Mouse (Mus musculus) heart, postnatal 0 days (tissue): Measurements from ENCODE around the gene Rpsa. TPM values are rescaled to one million over a fixed set of nuclear protein-coding genes. Genes with fewer than 3 reads are reported as not detected.

Source experiments
- ATAC-seq: fragments of 200-750 bp; cut with Nextera tagmentation; 2 replicates; pipeline ENCODE4 v1.8.0; 2017; ENCODE audit warnings: low read depth, moderate number of reproducible peaks, moderate library complexity; ENCODE audit not compliant: insufficient read depth
- DNase-seq: peaks from one replicate; pipeline ENCODE4 v3.0.0-alpha.2; 2016; ENCODE audit warnings: low spot score
- H3K27ac ChIP-seq: fragments of 300-500 bp; sonication (generic); 2 replicates; pipeline ENCODE4 v1.5.1; 2014; ENCODE audit warnings: low read depth, mild to moderate bottlenecking
- H3K27me3 ChIP-seq: fragments of 300-500 bp; sonication (generic); 2 replicates; pipeline ENCODE4 v1.6.1; 2014; ENCODE audit warnings: low read length, mixed read lengths; ENCODE audit not compliant: control insufficient read depth, insufficient read depth
- H3K36me3 ChIP-seq: fragments of 300-500 bp; sonication (generic); replicated peaks from 2 replicates; pipeline ENCODE4 v1.6.1; 2014; ENCODE audit warnings: low read length, mixed read lengths; ENCODE audit not compliant: control insufficient read depth, insufficient read depth
- H3K4me1 ChIP-seq: fragments of 300-500 bp; sonication (generic); 2 replicates; pipeline ENCODE4 v1.6.1; 2014; ENCODE audit warnings: antibody characterized with exemption; ENCODE audit not compliant: control insufficient read depth, insufficient read depth
- H3K4me2 ChIP-seq: fragments of 300-500 bp; sonication (generic); 2 replicates; pipeline ENCODE4 v1.6.1; 2014; ENCODE audit warnings: low read depth, mild to moderate bottlenecking, low read length, moderate library complexity
- H3K4me3 ChIP-seq: fragments of 300-500 bp; sonication (generic); 2 replicates; pipeline ENCODE4 v1.5.1; 2014; ENCODE audit warnings: low read depth, low read length
- H3K9ac ChIP-seq: fragments of 300-500 bp; sonication (generic); replicated peaks from 2 replicates; pipeline ENCODE4 v1.6.1; 2014; ENCODE audit warnings: low read depth, low read length, mixed read lengths
- H3K9me3 ChIP-seq: fragments of 300-500 bp; sonication (generic); replicated peaks from 2 replicates; pipeline ENCODE4 v1.6.1; 2016; ENCODE audit warnings: low read length; ENCODE audit not compliant: control insufficient read depth
- CTCF ChIP-seq: IDR thresholded peaks from 2 replicates; pipeline ENCODE4 v1.5.1; 2016; ENCODE audit warnings: antibody characterized with exemption, control low read depth, low read depth
- EP300 ChIP-seq: IDR thresholded peaks from 2 replicates; pipeline ENCODE4 v1.6.1; 2016; ENCODE audit warnings: antibody characterized with exemption, low read depth
- WGBS: fragments of 180-500 bp; shearing (Covaris S2); extraction: QIAGEN DNeasy Blood & Tissue Kit; methylation state at CpG from one replicate; pipeline ENCODE4 v1.1.7; 2014; 5-methylcytosine and 5-hydroxymethylcytosine counted together
- polyA plus RNA-seq: library from polyadenylated mRNA; unstranded; fragments of >200 nt; fragmentation: Nextera tagmentation; extraction: Ambion mirVana; gene quantifications from 2 replicates; pipeline ENCODE4 v1.2.1, GENCODE M21; 2015
- total RNA-seq: library from RNA; depleted of rRNA; stranded (reverse); fragments of >200 nt; gene quantifications from 2 replicates; pipeline ENCODE4 v1.2.3, GENCODE M21; 2014; ENCODE audit warnings: low replicate concordance

Rpsa gene
- total and polyA plus RNA-seq, 2 experiments from 2014 or later: 572 to 1,728 TPM

DNA sequence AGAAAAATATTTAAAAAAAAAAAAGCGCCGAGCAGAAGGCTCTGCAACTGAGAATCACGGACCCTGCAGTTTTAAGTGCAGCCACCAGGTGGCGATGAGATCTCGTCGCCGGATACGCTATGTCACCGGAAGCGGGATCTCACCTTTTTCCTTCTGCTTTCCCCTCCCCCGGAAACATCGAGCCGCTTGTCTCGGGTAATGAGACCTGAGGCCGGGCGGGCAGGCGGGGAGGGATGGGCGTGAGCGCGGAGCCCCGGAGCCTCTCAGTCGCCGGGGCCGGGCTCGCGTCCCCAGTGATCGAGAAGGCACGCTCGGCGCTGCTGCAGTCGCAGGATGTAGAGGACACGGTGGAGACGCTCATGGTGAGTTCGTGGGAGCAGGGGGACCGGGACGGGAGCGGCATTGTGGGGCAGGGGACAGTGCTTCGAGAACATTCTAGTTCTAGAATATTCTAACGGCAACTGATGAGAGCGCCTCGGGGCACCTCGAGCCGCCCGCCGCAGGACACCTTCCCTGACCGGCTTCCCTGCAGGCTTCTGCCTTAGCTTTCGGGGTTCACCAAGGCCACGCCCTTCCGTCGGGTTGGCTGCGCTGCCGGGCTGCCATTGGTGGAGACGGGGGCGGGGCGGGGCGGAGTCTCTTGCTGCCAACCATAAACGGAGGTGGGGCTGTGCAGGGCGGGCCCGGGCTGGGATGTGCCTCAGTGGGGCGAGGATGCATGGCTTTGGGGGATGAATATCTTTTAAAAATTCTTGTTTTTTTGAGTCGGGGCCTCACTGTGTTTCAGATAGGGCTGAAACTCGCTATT lies 17.1 kb upstream of the Rpsa start, which contains the start of gene Slc25a38:
Slc25a38 (plus strand) TSS at position 164 of the 808 bp plus-strand sequence.
- under 1% methylated on average over 62 of the region's 62 CpGs for WGBS
- peaks cover 8% of the 10 kb centered on the region for H3K4me1 ChIP-seq
- H3K4me2 ChIP-seq: peak within 1 kb of the TSS; percentile 67
- TF ChIP-seq EP300 (no peak), CTCF (peak; percentile 80)
- H3K27me3 ChIP-seq: no peaks in the 10 kb centered on the region
- H3K4me3 ChIP-seq: peak within 1 kb of the TSS; percentile 77
- ATAC-seq: peak; percentile 96
- peak within 1 kb of the TSS; percentile 98 for H3K27ac ChIP-seq
- no peaks in the 10 kb centered on the region for H3K36me3 ChIP-seq
- H3K9me3 ChIP-seq: no peaks in the 10 kb centered on the region
- H3K9ac ChIP-seq: peak within 1 kb of the TSS; percentile 67
- peak; percentile 91 for DNase-seq

DNA sequence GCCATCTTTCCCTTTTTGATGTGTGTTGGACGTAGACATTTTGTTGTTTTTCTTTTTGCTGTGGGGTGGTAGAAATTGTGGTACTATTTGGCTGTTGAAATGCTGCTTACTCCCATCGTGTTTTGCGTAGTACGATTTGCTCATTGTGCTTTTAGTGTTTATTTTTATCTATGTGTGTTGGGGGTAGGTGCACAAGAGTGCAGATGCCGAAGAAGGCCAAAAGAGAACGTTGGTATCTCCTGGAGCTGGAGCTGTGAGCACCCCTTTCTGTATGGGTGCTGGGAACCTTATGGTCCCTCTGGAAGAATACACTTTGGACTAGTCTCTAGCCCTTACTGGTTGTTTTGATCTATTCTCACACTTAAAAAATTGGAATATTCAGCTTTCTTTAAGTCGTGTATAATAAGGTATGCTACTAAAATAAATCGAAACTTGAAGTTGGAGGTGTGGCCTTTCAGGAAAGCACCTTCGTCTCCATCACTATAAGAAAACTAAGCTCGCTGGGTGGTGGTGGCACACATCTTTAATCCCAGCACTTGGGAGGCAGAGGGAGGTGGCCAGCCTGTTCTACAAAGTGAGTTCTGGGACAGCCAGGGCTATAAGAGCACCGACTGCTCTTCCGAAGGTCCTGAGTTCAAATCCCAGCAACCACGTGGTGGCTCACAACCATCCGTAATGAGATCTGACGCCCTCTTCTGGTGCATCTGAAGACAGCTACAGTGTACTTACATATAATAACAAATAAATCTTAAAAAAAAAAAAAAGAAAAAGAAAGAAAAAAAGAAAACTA lies 16.1 kb upstream of the Rpsa start:
- Histone ChIP-seq H3K9me3 (no peaks in the 10 kb centered on the region), H3K4me1 (peaks cover 8% of the 10 kb centered on the region), H3K27me3 (no peaks in the 10 kb centered on the region), H3K27ac (peak overlapping the region; percentile 98), H3K36me3 (no peaks in the 10 kb centered on the region), H3K4me2 (peak overlapping the region; percentile 67), H3K9ac (no peak overlapping the region), H3K4me3 (peak overlapping the region; percentile 77)
- ATAC-seq (no peak), DNase-seq (no peak)
- 73% methylated on average over 15 of the region's 15 CpGs for WGBS
- TF ChIP-seq CTCF (no peak), EP300 (no peak)

DNA sequence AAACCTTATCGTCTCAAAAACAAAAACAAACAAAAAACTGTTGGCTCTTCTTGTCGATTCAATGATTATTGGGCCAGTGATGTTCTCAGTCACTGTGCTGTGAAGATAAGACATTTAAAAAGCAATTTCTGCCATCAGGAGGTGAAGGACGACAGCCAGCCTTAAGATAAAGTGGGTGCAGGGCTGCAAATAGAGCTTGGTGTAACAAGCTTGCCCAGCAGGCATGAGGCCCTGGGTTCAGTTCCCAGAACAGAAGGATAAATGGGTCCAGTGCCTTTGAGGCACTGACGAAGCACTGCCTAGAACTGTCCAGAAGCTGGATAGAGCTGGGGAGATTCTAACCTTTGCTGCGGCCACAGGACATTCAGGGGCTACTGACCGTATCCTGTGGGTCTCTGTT lies 15.0 kb upstream of the Rpsa start:
- DNase-seq (no peak), ATAC-seq (no peak)
- no peak overlapping the region for H3K4me2 ChIP-seq
- H3K9me3 ChIP-seq: no peaks in the 10 kb centered on the region
- TF ChIP-seq CTCF: no peak
- TF ChIP-seq EP300: no peak
- H3K4me1 ChIP-seq: peaks cover 8% of the 10 kb centered on the region
- H3K27me3 ChIP-seq: no peaks in the 10 kb centered on the region
- H3K4me3 ChIP-seq: no peak overlapping the region
- H3K27ac ChIP-seq: no peak overlapping the region
- 82% methylated on average over 6 of the region's 6 CpGs for WGBS
- H3K9ac ChIP-seq: no peak overlapping the region
- H3K36me3 ChIP-seq: peaks cover 3% of the 10 kb centered on the region

DNA sequence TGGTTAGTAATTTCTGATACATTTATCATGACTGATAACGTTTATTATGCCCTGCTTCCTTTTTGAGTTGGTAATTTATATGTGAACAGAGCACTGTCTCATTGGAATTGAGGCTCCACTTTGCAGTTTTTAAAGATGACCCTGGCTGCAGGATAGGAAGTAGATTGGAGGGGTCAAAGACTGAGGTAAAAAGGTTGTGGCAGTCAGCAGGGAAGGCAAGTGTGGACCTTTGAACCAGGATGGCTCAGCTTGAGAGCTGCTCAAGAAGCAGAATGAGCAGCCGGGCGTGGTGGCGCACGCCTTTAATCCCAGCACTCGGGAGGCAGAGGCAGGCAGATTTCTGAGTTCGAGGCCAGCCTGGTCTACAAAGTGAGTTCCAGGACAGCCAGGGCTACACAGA lies 14.0 kb upstream of the Rpsa start:
- H3K4me2 ChIP-seq: no peak overlapping the region
- ATAC-seq: no peak
- no peaks in the 10 kb centered on the region for H3K9me3 ChIP-seq
- no peak overlapping the region for H3K4me3 ChIP-seq
- TF ChIP-seq CTCF (no peak), EP300 (no peak)
- 97% methylated on average over 7 of the region's 7 CpGs for WGBS
- H3K27ac ChIP-seq: no peak overlapping the region
- H3K27me3 ChIP-seq: no peaks in the 10 kb centered on the region
- H3K9ac ChIP-seq: no peak overlapping the region
- no peak for DNase-seq
- H3K4me1 ChIP-seq: peaks cover 8% of the 10 kb centered on the region
- peaks cover 13% of the 10 kb centered on the region for H3K36me3 ChIP-seq

GRCm38 (mm10) chr9:120114051-120114788 lies 13.3 kb upstream of the Rpsa start:
- 84% methylated on average over 17 of the region's 17 CpGs for WGBS
- no peak for TF ChIP-seq EP300
- TF ChIP-seq CTCF: no peak
- H3K9me3 ChIP-seq: no peaks in the 10 kb centered on the region
- no peak overlapping the region for H3K27ac ChIP-seq
- ATAC-seq (no peak), DNase-seq (no peak)
- peaks cover 8% of the 10 kb centered on the region for H3K4me1 ChIP-seq
- no peaks in the 10 kb centered on the region for H3K27me3 ChIP-seq
- H3K4me3 ChIP-seq: no peak overlapping the region
- no peak overlapping the region for H3K4me2 ChIP-seq
- no peak overlapping the region for H3K9ac ChIP-seq
- peaks cover 17% of the 10 kb centered on the region for H3K36me3 ChIP-seq
